Mouse (Mus musculus) cerebellum, adult 2 months (tissue): ENCODE data around the gene Nefh. TPM values are rescaled to one million over a fixed set of nuclear protein-coding genes. Genes with fewer than 3 reads are reported as not detected.
A peak's percentile ranks its signal among the peaks of the same experiment; 100 is the strongest.

ENCODE experiments used
- DNase-seq, 2 experiments: peaks; one replicate each; pipeline ENCODE4 v3.0.0; 2021
- H3K27ac ChIP-seq: fragments of 200-500 bp; 2 replicates; pipeline ENCODE4 v1.5.1; 2012; ENCODE audit warnings: low read length, control low read depth, inconsistent platforms; ENCODE audit not compliant: insufficient read depth
- H3K27me3 ChIP-seq: fragments of 200-500 bp; 2 replicates; pipeline ENCODE4 v1.6.1; 2012; ENCODE audit warnings: inconsistent platforms, mild to moderate bottlenecking, low read length, moderate library complexity; ENCODE audit not compliant: control insufficient read depth, insufficient read depth
- H3K4me1 ChIP-seq: fragments of 200-500 bp; 2 replicates; pipeline ENCODE4 v1.6.1; 2011; ENCODE audit warnings: low read length; ENCODE audit not compliant: control insufficient read depth, insufficient read depth
- H3K4me3 ChIP-seq: fragments of 200-500 bp; replicated peaks from 2 replicates; pipeline ENCODE3; 2011; ENCODE audit warnings: mild to moderate bottlenecking, low read depth, low read length, control low read depth; ENCODE audit not compliant: insufficient read depth
- CTCF ChIP-seq: fragments of 200-500 bp; IDR thresholded peaks from 2 replicates; pipeline ENCODE4 v1.5.1; 2011; ENCODE audit warnings: low read depth, mild to moderate bottlenecking, control low read depth, low read length, moderate library complexity, borderline replicate concordance; ENCODE audit not compliant: insufficient read depth
- POLR2A ChIP-seq: fragments of 200-500 bp; IDR thresholded peaks from 2 replicates; pipeline ENCODE4 v1.6.1; 2011; ENCODE audit warnings: low read length, control low read depth, borderline replicate concordance; ENCODE audit not compliant: insufficient read depth
- WGBS: fragments of 180-500 bp; shearing (Covaris S2); methylation state at CpG from one replicate; pipeline ENCODE4 v1.1.7; 2018; 5-methylcytosine and 5-hydroxymethylcytosine counted together
- polyA plus RNA-seq: library from polyadenylated mRNA; depleted of rRNA; stranded (reverse); fragments of >200 nt; gene quantifications from 2 replicates; pipeline ENCODE4 v1.2.3, GENCODE M21; 2012

Gene Nefh
- polyA plus RNA-seq, 1 experiment = 273 TPM

- 10% methylated on average over 23 of the region's 23 CpGs for WGBS
- no peak overlapping the region for H3K27ac ChIP-seq
- no peaks in the 10 kb centered on the region for H3K4me1 ChIP-seq
- no peak for TF ChIP-seq CTCF
- no peak for TF ChIP-seq POLR2A
- peak in 1 of 2 experiments; percentile 19 for DNase-seq
- peak overlapping the region; percentile 12 for H3K4me3 ChIP-seq
- peaks cover 2% of the 10 kb centered on the region for H3K27me3 ChIP-seq
These were observed 1.6 kb upstream of the Nefh start for GRCm38 (mm10) chr11:4949256-4950044.

- Histone ChIP-seq H3K27me3 (peaks cover 2% of the 10 kb centered on the region), H3K4me3 (peak overlapping the region; percentile 1), H3K4me1 (no peaks in the 10 kb centered on the region), H3K27ac (no peak overlapping the region)
- TF ChIP-seq POLR2A (no peak), CTCF (no peak)
- WGBS = 27% methylated on average over 8 of the region's 8 CpGs
- no peak for DNase-seq
These were observed 928 bp upstream of the Nefh start for GRCm38 (mm10) chr11:4948792-4949191.

GRCm38 (mm10) chr11:4946947-4947812 lies 684 bp downstream of the Nefh start:
- TF ChIP-seq POLR2A (0 out of 2 replicates have a peak, but pooled peaks have one; percentile 19), CTCF (peak; percentile 24; the same call in 1 of the 2 replicates)
- peak; percentile 51 to 52 for DNase-seq
- WGBS = under 1% methylated on average over 115 of the region's 120 CpGs
- H3K27me3 ChIP-seq = peaks cover 2% of the 10 kb centered on the region
- H3K4me1 ChIP-seq = no peaks in the 10 kb centered on the region
- H3K27ac ChIP-seq = no peak overlapping the region
- peak overlapping the region; percentile 35 for H3K4me3 ChIP-seq

GRCm38 (mm10) chr11:4946530-4946929 lies 1.3 kb downstream of the Nefh start:
- WGBS = 52% methylated on average over 13 of the region's 13 CpGs
- DNase-seq = no peak
- no peak for TF ChIP-seq POLR2A
- no peak for TF ChIP-seq CTCF

GRCm38 (mm10) chr11:4936243-4936642 lies 11.6 kb downstream of the Nefh start:
- H3K27me3 ChIP-seq = no peaks in the 10 kb centered on the region
- WGBS = 84% methylated on average over 5 of the region's 5 CpGs
- no peak overlapping the region for H3K27ac ChIP-seq
- no peaks in the 10 kb centered on the region for H3K4me1 ChIP-seq
- no peak overlapping the region for H3K4me3 ChIP-seq
- no peak for DNase-seq
- TF ChIP-seq POLR2A = no peak
- TF ChIP-seq CTCF = no peak

More at GRCm38 (mm10) chr11:4946530-4946929, 1.3 kb downstream of the Nefh start:
- Histone ChIP-seq H3K4me1 (no peaks in the 10 kb centered on the region), H3K27ac (no peak overlapping the region), H3K4me3 (peak overlapping the region; percentile 35), H3K27me3 (peaks cover 2% of the 10 kb centered on the region)

GRCm38 (mm10) chr11:4931009-4931601 lies 16.8 kb downstream of the Nefh start:
- 84% methylated on average over 1 of the region's 1 CpGs for WGBS

GRCm38 (mm10) chr11:4927224-4927623 lies 20.6 kb downstream of the Nefh start:
- TF ChIP-seq CTCF (no peak), POLR2A (no peak)
- Histone ChIP-seq H3K27ac (no peak overlapping the region), H3K4me1 (no peaks in the 10 kb centered on the region), H3K4me3 (no peak overlapping the region), H3K27me3 (no peaks in the 10 kb centered on the region)
- no peak for DNase-seq
- WGBS = 83% methylated on average over 3 of the region's 3 CpGs

More at GRCm38 (mm10) chr11:4931009-4931601, 16.8 kb downstream of the Nefh start:
- peak in 1 of 2 experiments; percentile 20 for DNase-seq
- Histone ChIP-seq H3K4me1 (no peaks in the 10 kb centered on the region), H3K27ac (no peak overlapping the region), H3K4me3 (no peak overlapping the region), H3K27me3 (no peaks in the 10 kb centered on the region)
- TF ChIP-seq CTCF (no peak), POLR2A (no peak)
